ENCODE assay signal across 7 mouse cellular contexts in genomic region chr12:110696173-110696974, GRCm38 (mm10). TPM values are rescaled to one million over a fixed set of nuclear protein-coding genes. Genes with fewer than 3 reads are reported as not detected.
DNase-seq lines count a peak whose midpoint lies in the region; ATAC-seq lines count a peak whose summit lies in the region.

No protein-coding gene starts in this region.

- H3K27me3 ChIP-seq in intestine, embryonic 15.5 days (replicated peaks): no peaks in the 10 kb centered on the region
- H3K27me3 ChIP-seq in midbrain, embryonic 10.5 days (ENCODE audit: low read depth, poor library complexity, severe bottlenecking): 0 out of 2 replicates have a peak, but pooled peaks cover 5% of the 10 kb centered on the region

- no peaks in the 10 kb centered on the region for H3K9me3 ChIP-seq in intestine, embryonic 15.5 days
- no peaks in the 10 kb centered on the region for H3K9me3 ChIP-seq in midbrain, embryonic 10.5 days (replicated peaks)

- H3K4me2 ChIP-seq in intestine, embryonic 15.5 days (replicated peaks): peak overlapping the region; percentile 79

- WGBS in intestine, embryonic 15.5 days: under 1% methylated on average over 89 of the region's 89 CpGs
- WGBS in midbrain, embryonic 10.5 days: under 1% methylated on average over 89 of the region's 89 CpGs

- peak overlapping the region; percentile 100 for H3K4me3 ChIP-seq in intestine, embryonic 15.5 days (replicated peaks)
- peak overlapping the region; percentile 98 for H3K4me3 ChIP-seq in midbrain, embryonic 10.5 days

- intact Hi-C loops in left cerebral cortex, postnatal 25 days (cut with DNase I): loop anchor here (5.0 kb wide), 1 partner anchor 146 kb away; the partner anchor contains the start of gene Mok

- peak overlapping the region; percentile 92 for H3K27ac ChIP-seq in intestine, embryonic 15.5 days
- peak overlapping the region; percentile 100 for H3K27ac ChIP-seq in midbrain, embryonic 10.5 days (replicated peaks)

- H3K36me3 ChIP-seq in intestine, embryonic 15.5 days: peaks cover 11% of the 10 kb centered on the region; the same call in 1 of the 2 replicates
- H3K36me3 ChIP-seq in midbrain, embryonic 10.5 days: peaks cover 36% of the 10 kb centered on the region

- DNase-seq in adrenal gland, adult (ENCODE audit: inconsistent age in 2 of 2, low spot score in 1 of 2): peak; percentile 99
- peak; percentile 96 for DNase-seq in embryo, embryonic 10.5 days (ENCODE audit: low spot score)
- DNase-seq in gastrocnemius, postnatal 25 days: peak; percentile 97
- peak; percentile 97 for DNase-seq in left cerebral cortex, postnatal 25 days (ENCODE audit: low spot score in 2 of 2)
- peak; percentile 98 for DNase-seq in midbrain, embryonic 10.5 days (ENCODE audit: low spot score)
- DNase-seq in right cerebral cortex, postnatal 4 days: peak; percentile 99

- H3K9ac ChIP-seq in intestine, embryonic 15.5 days: peak overlapping the region; percentile 100

- peak; percentile 97 for ATAC-seq in intestine, embryonic 15.5 days

- H3K4me1 ChIP-seq in intestine, embryonic 15.5 days (replicated peaks): peaks cover 9% of the 10 kb centered on the region; the same call in 1 of the 2 replicates
- H3K4me1 ChIP-seq in midbrain, embryonic 10.5 days: peaks cover 46% of the 10 kb centered on the region

RNA-seq across cellular contexts. Expression of gene Hsp90aa1, which starts 6.2 kb away (rescaled TPM):
- total RNA-seq in gastrocnemius, postnatal 25 days (2021): 10 to 100 TPM; 48.5 to 51.3 TPM
- polyA plus RNA-seq in intestine, embryonic 15.5 days (2015; fragmentation: Nextera tagmentation; extraction: Ambion mirVana): 887 and 955 TPM in 2 replicates
- total RNA-seq in left cerebral cortex, postnatal 25 days (2021): 1,000 to 10,000 TPM; 1,069 to 1,070 TPM
- 1,099 and 1,206 TPM in 2 replicates for polyA plus RNA-seq in midbrain, embryonic 10.5 days (2016; fragmentation: Nextera tagmentation; extraction: Ambion mirVana)

RNA-seq across cellular contexts. Expression of gene 1700001K19Rik, which starts 14.0 kb away (rescaled TPM):
- total RNA-seq in gastrocnemius, postnatal 25 days (2021): not detected
- not detected in 2 replicates for polyA plus RNA-seq in intestine, embryonic 15.5 days (2015; fragmentation: Nextera tagmentation; extraction: Ambion mirVana)
- total RNA-seq in left cerebral cortex, postnatal 25 days (2021): not detected
- not detected in 2 replicates for polyA plus RNA-seq in midbrain, embryonic 10.5 days (2016; fragmentation: Nextera tagmentation; extraction: Ambion mirVana)

RNA-seq across cellular contexts. Expression of gene Wdr20, which starts 41.4 kb away (rescaled TPM):
- total RNA-seq in gastrocnemius, postnatal 25 days (2021): 10 to 100 TPM; 15.4 to 17.4 TPM
- polyA plus RNA-seq in intestine, embryonic 15.5 days (2015; fragmentation: Nextera tagmentation; extraction: Ambion mirVana): 19.8 and 21.7 TPM in 2 replicates
- total RNA-seq in left cerebral cortex, postnatal 25 days (2021): 10 to 100 TPM; 38.8 to 44.3 TPM
- 22.6 and 27.9 TPM in 2 replicates for polyA plus RNA-seq in midbrain, embryonic 10.5 days (2016; fragmentation: Nextera tagmentation; extraction: Ambion mirVana)

Comparison
In these comparisons a context has a peak if more than half of its experiments do, and no peak if none do; other contexts are left out.
1. Peak in every context shown above with its lines: DNase-seq, ATAC-seq, H3K4me3 ChIP-seq and H3K27ac ChIP-seq.
2. RNA of gene Hsp90aa1, which starts 6.2 kb away (total RNA-seq): 1,069 to 1,070 TPM in left cerebral cortex, postnatal 25 days; 48.5 to 51.3 TPM in gastrocnemius, postnatal 25 days; every median in the first group is over 10 times any median in the second.